Mouse (Mus musculus) hindbrain, embryonic 12.5 days (tissue): ENCODE data around the gene Pkhd1. TPM values are rescaled to one million over a fixed set of nuclear protein-coding genes. Genes with fewer than 3 reads are reported as not detected.
A peak's percentile ranks its signal among the peaks of the same experiment; 100 is the strongest.

Source experiments
- ATAC-seq: fragments of 200-750 bp; cut with Nextera tagmentation; 2 replicates; pipeline ENCODE4 v1.8.0; 2017; ENCODE audit warnings: moderate TSS enrichment; ENCODE audit not compliant: low FRiP score
- H3K27ac ChIP-seq: fragments of 300-500 bp; sonication (generic); 2 replicates; pipeline ENCODE4 v1.5.1; 2016; ENCODE audit warnings: mild to moderate bottlenecking
- H3K27me3 ChIP-seq: fragments of 300-500 bp; sonication (generic); 2 replicates; pipeline ENCODE4 v1.6.1; 2016; ENCODE audit warnings: mild to moderate bottlenecking
- H3K36me3 ChIP-seq: fragments of 300-500 bp; sonication (generic); 2 replicates; pipeline ENCODE4 v1.6.1; 2016; ENCODE audit warnings: mild to moderate bottlenecking
- H3K4me1 ChIP-seq: fragments of 300-500 bp; sonication (generic); 2 replicates; pipeline ENCODE4 v1.6.1; 2016
- H3K4me2 ChIP-seq: fragments of 300-500 bp; sonication (generic); replicated peaks from 2 replicates; pipeline ENCODE4 v1.6.1; 2016; ENCODE audit warnings: mild to moderate bottlenecking
- H3K4me3 ChIP-seq: fragments of 300-500 bp; sonication (generic); 2 replicates; pipeline ENCODE4 v1.5.1; 2016; ENCODE audit warnings: mild to moderate bottlenecking
- H3K9ac ChIP-seq: fragments of 300-500 bp; sonication (generic); 2 replicates; pipeline ENCODE4 v1.6.1; 2016; ENCODE audit warnings: mild to moderate bottlenecking, moderate library complexity
- H3K9me3 ChIP-seq: fragments of 300-500 bp; sonication (generic); replicated peaks from 2 replicates; pipeline ENCODE4 v1.6.1; 2016; ENCODE audit warnings: mild to moderate bottlenecking
- WGBS: fragments of 180-500 bp; shearing (Covaris S2); methylation state at CpG from one replicate; pipeline ENCODE4 v1.1.7; 2016; 5-methylcytosine and 5-hydroxymethylcytosine counted together
- polyA plus RNA-seq: library from polyadenylated mRNA; unstranded; fragments of >200 nt; fragmentation: Nextera tagmentation; extraction: Ambion mirVana; gene quantifications from 2 replicates; pipeline ENCODE4 v1.2.1, GENCODE M21; 2016

Gene Pkhd1
- polyA plus RNA-seq, 1 experiment from 2014 or later, result not detected

- no peak overlapping the region for H3K4me3 ChIP-seq
- H3K27me3 ChIP-seq, result no peaks in the 10 kb centered on the region
- H3K27ac ChIP-seq, result no peak overlapping the region
- WGBS, result 68% methylated on average over 2 of the region's 2 CpGs
- no peaks in the 10 kb centered on the region for H3K36me3 ChIP-seq
- no peaks in the 10 kb centered on the region for H3K4me1 ChIP-seq
- H3K9me3 ChIP-seq, result no peaks in the 10 kb centered on the region
- no peak overlapping the region for H3K9ac ChIP-seq
- no peak for ATAC-seq
- H3K4me2 ChIP-seq, result no peak overlapping the region
Observed at GRCm38 (mm10) chr1:20605489-20605888, 12.4 kb downstream of the Pkhd1 start.

DNA sequence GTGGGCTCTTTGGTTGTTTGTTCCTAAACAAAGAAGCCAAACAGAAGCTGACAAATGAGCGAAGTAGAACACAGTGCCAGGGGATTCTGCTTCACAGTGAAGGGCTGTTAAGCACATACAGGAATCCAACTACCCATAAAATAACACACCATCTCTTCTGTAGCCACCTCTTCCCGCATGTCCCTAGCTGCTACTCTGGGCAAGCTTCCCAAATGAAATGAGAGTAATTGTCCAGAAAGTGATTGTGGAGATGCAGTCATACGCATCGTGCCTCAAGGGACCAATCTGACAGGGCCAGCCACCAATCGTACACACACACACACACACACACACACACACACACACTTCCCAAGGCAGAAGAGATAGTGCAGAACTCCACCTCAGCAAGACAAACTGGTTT lies 27.4 kb downstream of the Pkhd1 start:
- Histone ChIP-seq H3K9ac (no peak overlapping the region), H3K9me3 (no peaks in the 10 kb centered on the region), H3K27ac (no peak overlapping the region), H3K27me3 (no peaks in the 10 kb centered on the region), H3K4me1 (no peaks in the 10 kb centered on the region), H3K4me3 (no peak overlapping the region), H3K4me2 (no peak overlapping the region), H3K36me3 (no peaks in the 10 kb centered on the region)
- 66% methylated on average over 5 of the region's 5 CpGs for WGBS
- no peak for ATAC-seq

GRCm38 (mm10) chr1:20571469-20571868 lies 46.4 kb downstream of the Pkhd1 start:
- Histone ChIP-seq H3K9me3 (no peaks in the 10 kb centered on the region), H3K36me3 (no peaks in the 10 kb centered on the region), H3K4me3 (no peak overlapping the region), H3K4me2 (no peak overlapping the region), H3K4me1 (no peaks in the 10 kb centered on the region), H3K27ac (no peak overlapping the region), H3K27me3 (no peaks in the 10 kb centered on the region), H3K9ac (no peak overlapping the region)
- no peak for ATAC-seq
- 86% methylated on average over 5 of the region's 5 CpGs for whole genome bisulfite sequencing

GRCm38 (mm10) chr1:20569430-20569829 lies 48.4 kb downstream of the Pkhd1 start:
- 41% methylated on average over 3 of the region's 3 CpGs for WGBS
- Histone ChIP-seq H3K27ac (no peak overlapping the region), H3K4me2 (no peak overlapping the region), H3K4me1 (no peaks in the 10 kb centered on the region), H3K9ac (no peak overlapping the region), H3K27me3 (no peaks in the 10 kb centered on the region), H3K4me3 (no peak overlapping the region), H3K36me3 (no peaks in the 10 kb centered on the region), H3K9me3 (no peaks in the 10 kb centered on the region)
- no peak for ATAC-seq

- no peaks in the 10 kb centered on the region for H3K9me3 ChIP-seq
- no peak for ATAC-seq
- H3K4me3 ChIP-seq, result no peak overlapping the region
- no peak overlapping the region for H3K9ac ChIP-seq
- no peaks in the 10 kb centered on the region for H3K36me3 ChIP-seq
- no peak overlapping the region for H3K4me2 ChIP-seq
- no peaks in the 10 kb centered on the region for H3K27me3 ChIP-seq
- no peaks in the 10 kb centered on the region for H3K4me1 ChIP-seq
- no peak overlapping the region for H3K27ac ChIP-seq
- WGBS, result 94% methylated on average over 6 of the region's 6 CpGs
Observed at GRCm38 (mm10) chr1:20558443-20558842, 59.4 kb downstream of the Pkhd1 start.

DNA sequence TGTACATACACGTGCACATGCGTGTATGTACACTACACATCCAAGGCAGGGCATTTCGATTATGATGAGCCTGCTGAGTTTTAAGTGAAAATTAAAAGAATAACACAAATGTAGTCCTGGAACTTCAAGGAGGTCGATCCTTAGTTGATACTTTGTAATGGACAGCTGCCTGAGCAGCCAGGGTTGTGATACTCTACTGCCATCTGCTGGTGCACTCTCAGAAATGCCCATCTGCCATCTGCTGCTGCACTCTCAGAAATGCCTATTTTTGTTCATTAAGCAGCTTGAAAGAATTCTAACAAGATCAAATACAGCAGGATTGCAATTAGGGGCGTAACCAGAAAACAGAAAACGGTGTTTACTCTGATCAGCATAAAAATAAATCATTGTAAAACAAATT lies 63.5 kb downstream of the Pkhd1 start:
- H3K27me3 ChIP-seq, result no peaks in the 10 kb centered on the region
- no peak overlapping the region for H3K4me3 ChIP-seq
- H3K4me1 ChIP-seq, result no peaks in the 10 kb centered on the region
- 36% methylated on average over 6 of the region's 6 CpGs for WGBS
- ATAC-seq, result peak; percentile 42; the same call in 1 of the 2 replicates
- no peaks in the 10 kb centered on the region for H3K9me3 ChIP-seq
- no peak overlapping the region for H3K9ac ChIP-seq
- H3K36me3 ChIP-seq, result no peaks in the 10 kb centered on the region
- H3K27ac ChIP-seq, result no peak overlapping the region
- no peak overlapping the region for H3K4me2 ChIP-seq

GRCm38 (mm10) chr1:20551334-20551733 lies 66.5 kb downstream of the Pkhd1 start:
- no peak overlapping the region for H3K27ac ChIP-seq
- no peaks in the 10 kb centered on the region for H3K36me3 ChIP-seq
- WGBS, result 77% methylated on average over 4 of the region's 4 CpGs
- no peak overlapping the region for H3K4me3 ChIP-seq
- H3K4me2 ChIP-seq, result no peak overlapping the region
- H3K4me1 ChIP-seq, result no peaks in the 10 kb centered on the region
- no peaks in the 10 kb centered on the region for H3K27me3 ChIP-seq
- no peak for ATAC-seq
- H3K9me3 ChIP-seq, result no peaks in the 10 kb centered on the region
- H3K9ac ChIP-seq, result no peak overlapping the region

- Histone ChIP-seq H3K4me3 (no peak overlapping the region), H3K9me3 (no peaks in the 10 kb centered on the region), H3K4me1 (no peaks in the 10 kb centered on the region), H3K36me3 (no peaks in the 10 kb centered on the region), H3K27ac (no peak overlapping the region), H3K9ac (no peak overlapping the region), H3K27me3 (no peaks in the 10 kb centered on the region), H3K4me2 (no peak overlapping the region)
- 68% methylated on average over 4 of the region's 4 CpGs for WGBS
- ATAC-seq, result no peak
Observed at GRCm38 (mm10) chr1:20544526-20544925, 73.3 kb downstream of the Pkhd1 start.

GRCm38 (mm10) chr1:20513364-20514084 lies 104.3 kb downstream of the Pkhd1 start:
- Histone ChIP-seq H3K9ac (no peak overlapping the region), H3K4me2 (no peak overlapping the region), H3K9me3 (no peaks in the 10 kb centered on the region), H3K27me3 (no peaks in the 10 kb centered on the region), H3K27ac (no peak overlapping the region), H3K4me1 (no peaks in the 10 kb centered on the region), H3K36me3 (no peaks in the 10 kb centered on the region), H3K4me3 (no peak overlapping the region)
- WGBS, result 62% methylated on average over 7 of the region's 7 CpGs
- no peak for ATAC-seq

GRCm38 (mm10) chr1:20498965-20499364 lies 118.9 kb downstream of the Pkhd1 start:
- H3K27ac ChIP-seq, result no peak overlapping the region
- no peaks in the 10 kb centered on the region for H3K27me3 ChIP-seq
- no peak overlapping the region for H3K4me2 ChIP-seq
- no peak overlapping the region for H3K9ac ChIP-seq
- no peak overlapping the region for H3K4me3 ChIP-seq
- H3K9me3 ChIP-seq, result no peaks in the 10 kb centered on the region
- peaks cover 3% of the 10 kb centered on the region; the same call in 1 of the 2 replicates for H3K4me1 ChIP-seq
- no peaks in the 10 kb centered on the region for H3K36me3 ChIP-seq
- WGBS, result 74% methylated on average over 1 of the region's 1 CpGs
- no peak for ATAC-seq

DNA sequence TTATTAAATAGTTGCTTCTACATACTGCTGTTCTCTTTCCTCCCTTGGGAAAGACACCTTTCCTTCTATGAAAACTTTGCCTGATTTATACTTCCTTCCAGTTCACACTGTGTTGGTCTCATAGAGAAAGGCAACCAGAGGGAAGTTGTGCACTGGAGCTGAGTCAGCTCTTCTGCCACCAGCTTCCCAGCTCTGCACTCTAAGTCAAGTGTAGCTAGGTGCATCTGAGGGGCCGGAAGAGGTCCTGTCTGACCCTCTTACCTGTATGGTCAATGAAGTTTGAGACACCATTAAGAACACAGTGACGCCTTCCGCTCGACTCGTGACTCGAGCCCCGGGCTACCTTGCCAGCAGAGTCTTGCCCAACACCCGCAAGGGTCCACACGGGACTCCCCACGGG lies 131.8 kb downstream of the Pkhd1 start:
- no peak for ATAC-seq
- WGBS, result 93% methylated on average over 9 of the region's 10 CpGs
- no peaks in the 10 kb centered on the region for H3K9me3 ChIP-seq
- no peaks in the 10 kb centered on the region for H3K4me1 ChIP-seq
- H3K9ac ChIP-seq, result no peak overlapping the region
- no peak overlapping the region for H3K27ac ChIP-seq
- H3K4me3 ChIP-seq, result no peak overlapping the region
- no peaks in the 10 kb centered on the region for H3K36me3 ChIP-seq
- H3K27me3 ChIP-seq, result no peaks in the 10 kb centered on the region
- H3K4me2 ChIP-seq, result no peak overlapping the region

- no peak for ATAC-seq
- Histone ChIP-seq H3K4me1 (peaks cover 13% of the 10 kb centered on the region; the same call in 1 of the 2 replicates), H3K27ac (no peak overlapping the region)
Observed at GRCm38 (mm10) chr1:20481843-20482242, 136.0 kb downstream of the Pkhd1 start.

DNA sequence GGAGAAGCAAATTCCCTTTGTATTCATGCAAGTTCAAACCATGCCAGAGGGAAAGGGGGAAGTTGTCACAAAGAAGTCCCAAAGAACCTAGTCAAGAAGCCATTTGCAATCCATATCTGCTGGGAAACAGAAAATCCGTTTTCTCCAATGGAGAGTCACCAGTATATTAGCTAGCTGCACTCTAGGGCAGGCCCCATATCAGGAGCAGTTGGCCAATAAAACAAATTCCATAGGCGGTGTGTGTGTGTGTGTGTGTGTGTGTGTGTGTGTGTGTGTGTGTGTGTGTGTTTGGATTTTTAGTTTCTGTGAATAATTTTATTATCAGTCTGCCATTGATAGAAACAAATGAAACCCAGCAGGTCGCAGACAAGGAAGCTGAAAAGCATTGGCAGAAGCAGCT lies 139.2 kb downstream of the Pkhd1 start:
- H3K27ac ChIP-seq, result peak overlapping the region; percentile 85; the same call in 1 of the 2 replicates
- 81% methylated on average over 3 of the region's 3 CpGs for WGBS
- no peak for ATAC-seq
- H3K4me1 ChIP-seq, result peaks cover 13% of the 10 kb centered on the region; the same call in 1 of the 2 replicates
- H3K9me3 ChIP-seq, result no peaks in the 10 kb centered on the region
- H3K36me3 ChIP-seq, result no peaks in the 10 kb centered on the region
- no peak overlapping the region for H3K9ac ChIP-seq
- H3K27me3 ChIP-seq, result no peaks in the 10 kb centered on the region
- H3K4me2 ChIP-seq, result peak overlapping the region; percentile 77
- H3K4me3 ChIP-seq, result peak overlapping the region; percentile 41; the same call in 1 of the 2 replicates

More at GRCm38 (mm10) chr1:20481843-20482242, 136.0 kb downstream of the Pkhd1 start:
- Histone ChIP-seq H3K27me3 (no peaks in the 10 kb centered on the region), H3K4me2 (no peak overlapping the region), H3K36me3 (no peaks in the 10 kb centered on the region), H3K9me3 (no peaks in the 10 kb centered on the region), H3K9ac (no peak overlapping the region), H3K4me3 (no peak overlapping the region)
- WGBS, result 84% methylated on average over 4 of the region's 4 CpGs
